Mouse (Mus musculus): ENCODE results near the gene Tmem230. TPM values are rescaled to one million over a fixed set of nuclear protein-coding genes. Genes with fewer than 3 reads are reported as not detected.

Gene Tmem230
- polyA plus RNA-seq, 2 experiments: 11.8 to 15.7 TPM

GRCm38 (mm10) chr2:132279978-132280377, 32.4 kb upstream of the Tmem230 start:
- Histone ChIP-seq H3K9ac (replicated peaks) (no peak overlapping the region), H3K9me3 (ENCODE audit: control insufficient read depth, low read length) (no peaks in the 10 kb centered on the region), H3K4me2 (ENCODE audit: low read depth) (no peak overlapping the region), H3K36me3 (replicated peaks; ENCODE audit: control insufficient read depth, insufficient read depth, low read depth) (no peaks in the 10 kb centered on the region), H3K4me3 (ENCODE audit: insufficient read depth in 1 of 2, low read depth in 2 of 2, low read length in 2 of 2) (no peak overlapping the region), H3K27ac (no peak overlapping the region), H3K27me3 (ENCODE audit: control insufficient read depth, insufficient read depth, low read length) (no peaks in the 10 kb centered on the region), H3K4me1 (replicated peaks; ENCODE audit: control insufficient read depth in 2 of 2, insufficient read depth in 2 of 2, low read length in 1 of 2) (peaks cover 6 to 23% of the 10 kb centered on the region in 2 experiments; a peak in 3 of 4 replicates)
- no peak for TF ChIP-seq EP300 (IDR thresholded peaks at IDR 0.05; ENCODE audit: low read depth)
- WGBS (ENCODE audit: insufficient replicate concordance): 74% methylated on average over 4 of the region's 4 CpGs
- ATAC-seq (ENCODE audit: insufficient read depth) (no peak), DNase-seq (ENCODE audit: low read depth in 3 of 3, low spot score in 3 of 3) (no peak)

- ATAC-seq (ENCODE audit: insufficient read depth): no peak
- Histone ChIP-seq H3K27ac (no peak overlapping the region), H3K27me3 (ENCODE audit: control insufficient read depth, insufficient read depth, low read length) (no peaks in the 10 kb centered on the region), H3K9me3 (ENCODE audit: control insufficient read depth, low read length) (no peaks in the 10 kb centered on the region), H3K36me3 (replicated peaks; ENCODE audit: control insufficient read depth, insufficient read depth, low read depth) (no peaks in the 10 kb centered on the region), H3K9ac (replicated peaks) (no peak overlapping the region), H3K4me2 (ENCODE audit: low read depth) (no peak overlapping the region), H3K4me1 (replicated peaks; ENCODE audit: control insufficient read depth in 2 of 2, insufficient read depth in 2 of 2, low read length in 1 of 2) (peaks cover 6 to 23% of the 10 kb centered on the region in 2 experiments; a peak in 3 of 4 replicates), H3K4me3 (ENCODE audit: insufficient read depth in 1 of 2, low read depth in 2 of 2, low read length in 2 of 2) (no peak overlapping the region)
- no peak for TF ChIP-seq EP300 (IDR thresholded peaks at IDR 0.05; ENCODE audit: low read depth)
- no peak for TF ChIP-seq CTCF (IDR thresholded peaks at IDR 0.05; ENCODE audit: low read depth)
- 40% methylated on average over 3 of the region's 3 CpGs for WGBS (ENCODE audit: insufficient replicate concordance)
- no peak for DNase-seq (ENCODE audit: low read depth in 3 of 3, low spot score in 3 of 3)
These were observed 31.8 kb upstream of the Tmem230 start for GRCm38 (mm10) chr2:132279336-132279882.

- peaks cover 6 to 20% of the 10 kb centered on the region in 2 experiments; a peak in 3 of 4 replicates for H3K4me1 ChIP-seq (replicated peaks; ENCODE audit: control insufficient read depth in 2 of 2, insufficient read depth in 2 of 2, low read length in 1 of 2)
- H3K36me3 ChIP-seq (replicated peaks; ENCODE audit: control insufficient read depth, insufficient read depth, low read depth): no peaks in the 10 kb centered on the region
- H3K9me3 ChIP-seq (ENCODE audit: control insufficient read depth, low read length): no peaks in the 10 kb centered on the region
- H3K4me2 ChIP-seq (ENCODE audit: low read depth): no peak overlapping the region
- no peak for TF ChIP-seq EP300 (IDR thresholded peaks at IDR 0.05; ENCODE audit: low read depth)
- H3K9ac ChIP-seq (replicated peaks): no peak overlapping the region
- WGBS (ENCODE audit: insufficient replicate concordance): 63% methylated on average over 8 of the region's 8 CpGs
- no peak overlapping the region for H3K4me3 ChIP-seq (ENCODE audit: insufficient read depth in 1 of 2, low read depth in 2 of 2, low read length in 2 of 2)
- DNase-seq (ENCODE audit: low read depth in 3 of 3, low spot score in 3 of 3) (no peak), ATAC-seq (ENCODE audit: insufficient read depth) (no peak)
- no peaks in the 10 kb centered on the region for H3K27me3 ChIP-seq (ENCODE audit: control insufficient read depth, insufficient read depth, low read length)
- no peak overlapping the region for H3K27ac ChIP-seq
These were observed 30.8 kb upstream of the Tmem230 start for GRCm38 (mm10) chr2:132278273-132278853.

- no peak overlapping the region for H3K9ac ChIP-seq (replicated peaks)
- peaks cover 0 to 9% of the 10 kb centered on the region in 2 experiments; a peak in 3 of 4 replicates for H3K4me1 ChIP-seq (replicated peaks; ENCODE audit: control insufficient read depth in 2 of 2, insufficient read depth in 2 of 2, low read length in 1 of 2)
- no peaks in the 10 kb centered on the region for H3K36me3 ChIP-seq (replicated peaks; ENCODE audit: control insufficient read depth, insufficient read depth, low read depth)
- no peaks in the 10 kb centered on the region for H3K9me3 ChIP-seq (ENCODE audit: control insufficient read depth, low read length)
- WGBS (ENCODE audit: insufficient replicate concordance): 74% methylated on average over 4 of the region's 4 CpGs
- no peak overlapping the region for H3K4me2 ChIP-seq (ENCODE audit: low read depth)
- H3K4me3 ChIP-seq (ENCODE audit: insufficient read depth in 1 of 2, low read depth in 2 of 2, low read length in 2 of 2): no peak overlapping the region
- no peak overlapping the region for H3K27ac ChIP-seq
- no peak for DNase-seq (ENCODE audit: low read depth in 3 of 3, low spot score in 3 of 3)
- H3K27me3 ChIP-seq (ENCODE audit: control insufficient read depth, insufficient read depth, low read length): no peaks in the 10 kb centered on the region
- ATAC-seq (ENCODE audit: insufficient read depth): no peak
- TF ChIP-seq CTCF (IDR thresholded peaks at IDR 0.05; ENCODE audit: low read depth) (no peak), EP300 (IDR thresholded peaks at IDR 0.05; ENCODE audit: low read depth) (no peak)
These were observed 28.6 kb upstream of the Tmem230 start for GRCm38 (mm10) chr2:132276249-132276648.

GRCm38 (mm10) chr2:132275527-132275926, 27.9 kb upstream of the Tmem230 start:
- Histone ChIP-seq H3K36me3 (replicated peaks; ENCODE audit: control insufficient read depth, insufficient read depth, low read depth) (no peaks in the 10 kb centered on the region), H3K4me2 (ENCODE audit: low read depth) (no peak overlapping the region), H3K9ac (replicated peaks) (no peak overlapping the region; the same call in 1 of the 2 replicates), H3K27ac (no peak overlapping the region), H3K4me3 (ENCODE audit: insufficient read depth in 1 of 2, low read depth in 2 of 2, low read length in 2 of 2) (no peak overlapping the region), H3K4me1 (replicated peaks; ENCODE audit: control insufficient read depth in 2 of 2, insufficient read depth in 2 of 2, low read length in 1 of 2) (peaks cover 3 to 16% of the 10 kb centered on the region in 2 experiments), H3K27me3 (ENCODE audit: control insufficient read depth, insufficient read depth, low read length) (no peaks in the 10 kb centered on the region), H3K9me3 (ENCODE audit: control insufficient read depth, low read length) (no peaks in the 10 kb centered on the region)
- WGBS (ENCODE audit: insufficient replicate concordance): 57% methylated on average over 4 of the region's 4 CpGs
- ATAC-seq (ENCODE audit: insufficient read depth) (no peak), DNase-seq (ENCODE audit: low read depth in 3 of 3, low spot score in 3 of 3) (no peak)
- TF ChIP-seq CTCF (IDR thresholded peaks at IDR 0.05; ENCODE audit: low read depth): peak; percentile 63
- TF ChIP-seq EP300 (IDR thresholded peaks at IDR 0.05; ENCODE audit: low read depth): no peak
